Mouse (Mus musculus) liver, postnatal 0 days (tissue): ENCODE measurements around the gene Ncbp1. TPM values are rescaled to one million over a fixed set of nuclear protein-coding genes. Genes with fewer than 3 reads are reported as not detected.

Source experiments
- ATAC-seq: fragments of 200-750 bp; cut with Nextera tagmentation; 2 replicates; pipeline ENCODE4 v1.8.0; 2017; ENCODE audit warnings: mild to moderate bottlenecking, moderate library complexity
- DNase-seq: peaks from one replicate; pipeline ENCODE4 v3.0.0-alpha.2; 2016
- H3K27ac ChIP-seq: fragments of 300-500 bp; sonication (generic); 2 replicates; pipeline ENCODE4 v1.5.1; 2014; ENCODE audit warnings: antibody characterized with exemption, moderate library complexity, mild to moderate bottlenecking, low read depth
- H3K27me3 ChIP-seq: fragments of 300-500 bp; sonication (generic); 2 replicates; pipeline ENCODE4 v1.6.1; 2014; ENCODE audit warnings: low read length, control low read depth, mixed read lengths; ENCODE audit not compliant: insufficient read depth
- H3K36me3 ChIP-seq: fragments of 300-500 bp; sonication (generic); replicated peaks from 2 replicates; pipeline ENCODE4 v1.6.1; 2014; ENCODE audit warnings: mild to moderate bottlenecking, control low read depth, low read length, moderate library complexity, mixed read lengths; ENCODE audit not compliant: insufficient read depth
- H3K4me1 ChIP-seq: fragments of 300-500 bp; sonication (generic); 2 replicates; pipeline ENCODE4 v1.6.1; 2014; ENCODE audit warnings: antibody characterized with exemption, mild to moderate bottlenecking, control low read depth; ENCODE audit not compliant: insufficient read depth
- H3K4me2 ChIP-seq: fragments of 300-500 bp; sonication (generic); 2 replicates; pipeline ENCODE4 v1.6.1; 2014; ENCODE audit warnings: low read depth, mild to moderate bottlenecking, low read length, moderate library complexity, mixed read lengths
- H3K4me3 ChIP-seq: fragments of 300-500 bp; sonication (generic); 2 replicates; pipeline ENCODE4 v1.5.1; 2014; ENCODE audit warnings: low read depth, low read length
- H3K9ac ChIP-seq: fragments of 300-500 bp; sonication (generic); replicated peaks from 2 replicates; pipeline ENCODE4 v1.6.1; 2014; ENCODE audit warnings: mild to moderate bottlenecking, moderate library complexity
- H3K9me3 ChIP-seq: fragments of 300-500 bp; sonication (generic); 2 replicates; pipeline ENCODE4 v1.6.1; 2016; ENCODE audit warnings: mild to moderate bottlenecking, control low read depth, low read length, mixed read lengths
- CTCF ChIP-seq: sonication (generic); IDR thresholded peaks from 2 replicates; pipeline ENCODE4 v1.5.1; 2016; ENCODE audit warnings: antibody characterized with exemption, low read depth
- EP300 ChIP-seq: IDR thresholded peaks from 2 replicates; pipeline ENCODE4 v1.6.1; 2016; ENCODE audit warnings: antibody characterized with exemption, low read depth, mild to moderate bottlenecking
- WGBS: fragments of 180-500 bp; shearing (Covaris S2); extraction: QIAGEN DNeasy Blood & Tissue Kit; methylation state at CpG from one replicate; pipeline ENCODE4 v1.1.7; 2014; ENCODE audit not compliant: insufficient replicate concordance; 5-methylcytosine and 5-hydroxymethylcytosine counted together
- polyA plus RNA-seq: library from polyadenylated mRNA; unstranded; fragments of >200 nt; fragmentation: Nextera tagmentation; extraction: Ambion mirVana; gene quantifications from 2 replicates; pipeline ENCODE4 v1.2.1, GENCODE M21; 2015

Ncbp1 gene
- polyA plus RNA-seq, 1 experiment from 2014 or later = 19.6 TPM

GRCm38 (mm10) chr4:46120767-46121166 lies 17.6 kb upstream of the Ncbp1 start:
- ATAC-seq (no peak), DNase-seq (no peak)
- H3K4me2 ChIP-seq = no peak overlapping the region
- H3K36me3 ChIP-seq = peaks cover 91% of the 10 kb centered on the region
- no peaks in the 10 kb centered on the region for H3K27me3 ChIP-seq
- H3K9me3 ChIP-seq = no peaks in the 10 kb centered on the region
- TF ChIP-seq EP300 (no peak), CTCF (no peak)
- H3K4me3 ChIP-seq = no peak overlapping the region
- no peaks in the 10 kb centered on the region for H3K4me1 ChIP-seq
- H3K27ac ChIP-seq = no peak overlapping the region
- H3K9ac ChIP-seq = no peak overlapping the region
- 72% methylated on average over 3 of the region's 3 CpGs for WGBS

GRCm38 (mm10) chr4:46123358-46123757 lies 15.1 kb upstream of the Ncbp1 start:
- H3K9me3 ChIP-seq = no peaks in the 10 kb centered on the region
- no peaks in the 10 kb centered on the region for H3K4me1 ChIP-seq
- DNase-seq (no peak), ATAC-seq (no peak)
- no peak overlapping the region for H3K4me3 ChIP-seq
- H3K9ac ChIP-seq = no peak overlapping the region
- no peak overlapping the region for H3K27ac ChIP-seq
- no peaks in the 10 kb centered on the region for H3K27me3 ChIP-seq
- no peak overlapping the region for H3K4me2 ChIP-seq
- no peak for TF ChIP-seq CTCF
- no peak for TF ChIP-seq EP300
- H3K36me3 ChIP-seq = peaks cover 81% of the 10 kb centered on the region
- 91% methylated on average over 6 of the region's 6 CpGs for WGBS

GRCm38 (mm10) chr4:46126541-46126940 lies 11.9 kb upstream of the Ncbp1 start:
- no peak overlapping the region for H3K4me2 ChIP-seq
- 41% methylated on average over 2 of the region's 2 CpGs for WGBS
- H3K9me3 ChIP-seq = no peaks in the 10 kb centered on the region
- H3K4me1 ChIP-seq = no peaks in the 10 kb centered on the region
- peak; percentile 35; the same call in 1 of the 2 replicates for ATAC-seq
- peak; percentile 80 for DNase-seq
- TF ChIP-seq EP300 (no peak), CTCF (peak; percentile 93)
- no peaks in the 10 kb centered on the region for H3K27me3 ChIP-seq
- H3K36me3 ChIP-seq = peaks cover 65% of the 10 kb centered on the region
- H3K27ac ChIP-seq = no peak overlapping the region
- no peak overlapping the region for H3K4me3 ChIP-seq
- H3K9ac ChIP-seq = no peak overlapping the region

- Histone ChIP-seq H3K9me3 (no peaks in the 10 kb centered on the region), H3K27me3 (no peaks in the 10 kb centered on the region), H3K4me3 (no peak overlapping the region), H3K27ac (no peak overlapping the region), H3K9ac (no peak overlapping the region), H3K4me1 (no peaks in the 10 kb centered on the region), H3K4me2 (no peak overlapping the region), H3K36me3 (peaks cover 56% of the 10 kb centered on the region)
- 76% methylated on average over 8 of the region's 8 CpGs for WGBS
- TF ChIP-seq CTCF (no peak), EP300 (no peak)
- no peak for ATAC-seq
- DNase-seq = no peak
These were observed 9.0 kb upstream of the Ncbp1 start for GRCm38 (mm10) chr4:46129311-46130004.

GRCm38 (mm10) chr4:46130221-46130620 lies 8.2 kb upstream of the Ncbp1 start:
- no peaks in the 10 kb centered on the region for H3K27me3 ChIP-seq
- no peak overlapping the region for H3K4me2 ChIP-seq
- no peaks in the 10 kb centered on the region for H3K4me1 ChIP-seq
- no peak overlapping the region for H3K9ac ChIP-seq
- 74% methylated on average over 3 of the region's 3 CpGs for WGBS
- TF ChIP-seq EP300 (no peak), CTCF (peak; percentile 85)
- ATAC-seq (no peak), DNase-seq (peak; percentile 77)
- peaks cover 54% of the 10 kb centered on the region for H3K36me3 ChIP-seq
- H3K27ac ChIP-seq = no peak overlapping the region
- no peak overlapping the region for H3K4me3 ChIP-seq
- no peaks in the 10 kb centered on the region for H3K9me3 ChIP-seq

- ATAC-seq (no peak), DNase-seq (no peak)
- Histone ChIP-seq H3K4me3 (no peak overlapping the region), H3K4me2 (no peak overlapping the region), H3K4me1 (peaks cover under 1% of the 10 kb centered on the region; the same call in 1 of the 2 replicates), H3K27ac (no peak overlapping the region), H3K36me3 (peaks cover 44% of the 10 kb centered on the region), H3K9ac (no peak overlapping the region), H3K9me3 (no peaks in the 10 kb centered on the region), H3K27me3 (no peaks in the 10 kb centered on the region)
- 82% methylated on average over 6 of the region's 6 CpGs for WGBS
- TF ChIP-seq EP300 (no peak), CTCF (no peak)
These were observed 6.6 kb upstream of the Ncbp1 start for GRCm38 (mm10) chr4:46131791-46132190.
